Mouse (Mus musculus) liver, postnatal 0 days (tissue): Measurements from ENCODE around the gene Clk1. TPM values are rescaled to one million over a fixed set of nuclear protein-coding genes. Genes with fewer than 3 reads are reported as not detected.
A peak's percentile ranks its signal among the peaks of the same experiment; 100 is the strongest.

Source experiments
- ATAC-seq: fragments of 200-750 bp; cut with Nextera tagmentation; 2 replicates; pipeline ENCODE4 v1.8.0; 2017; ENCODE audit warnings: mild to moderate bottlenecking, moderate library complexity
- DNase-seq: peaks from one replicate; pipeline ENCODE4 v3.0.0-alpha.2; 2016
- H3K27ac ChIP-seq: fragments of 300-500 bp; sonication (generic); 2 replicates; pipeline ENCODE4 v1.5.1; 2014; ENCODE audit warnings: antibody characterized with exemption, moderate library complexity, mild to moderate bottlenecking, low read depth
- H3K27me3 ChIP-seq: fragments of 300-500 bp; sonication (generic); 2 replicates; pipeline ENCODE4 v1.6.1; 2014; ENCODE audit warnings: low read length, control low read depth, mixed read lengths; ENCODE audit not compliant: insufficient read depth
- H3K36me3 ChIP-seq: fragments of 300-500 bp; sonication (generic); replicated peaks from 2 replicates; pipeline ENCODE4 v1.6.1; 2014; ENCODE audit warnings: mild to moderate bottlenecking, control low read depth, low read length, moderate library complexity, mixed read lengths; ENCODE audit not compliant: insufficient read depth
- H3K4me1 ChIP-seq: fragments of 300-500 bp; sonication (generic); 2 replicates; pipeline ENCODE4 v1.6.1; 2014; ENCODE audit warnings: antibody characterized with exemption, mild to moderate bottlenecking, control low read depth; ENCODE audit not compliant: insufficient read depth
- H3K4me2 ChIP-seq: fragments of 300-500 bp; sonication (generic); 2 replicates; pipeline ENCODE4 v1.6.1; 2014; ENCODE audit warnings: low read depth, mild to moderate bottlenecking, low read length, moderate library complexity, mixed read lengths
- H3K4me3 ChIP-seq: fragments of 300-500 bp; sonication (generic); 2 replicates; pipeline ENCODE4 v1.5.1; 2014; ENCODE audit warnings: low read depth, low read length
- H3K9ac ChIP-seq: fragments of 300-500 bp; sonication (generic); replicated peaks from 2 replicates; pipeline ENCODE4 v1.6.1; 2014; ENCODE audit warnings: mild to moderate bottlenecking, moderate library complexity
- H3K9me3 ChIP-seq: fragments of 300-500 bp; sonication (generic); 2 replicates; pipeline ENCODE4 v1.6.1; 2016; ENCODE audit warnings: mild to moderate bottlenecking, control low read depth, low read length, mixed read lengths
- CTCF ChIP-seq: sonication (generic); IDR thresholded peaks from 2 replicates; pipeline ENCODE4 v1.5.1; 2016; ENCODE audit warnings: antibody characterized with exemption, low read depth
- EP300 ChIP-seq: IDR thresholded peaks from 2 replicates; pipeline ENCODE4 v1.6.1; 2016; ENCODE audit warnings: antibody characterized with exemption, low read depth, mild to moderate bottlenecking
- WGBS: fragments of 180-500 bp; shearing (Covaris S2); extraction: QIAGEN DNeasy Blood & Tissue Kit; methylation state at CpG from one replicate; pipeline ENCODE4 v1.1.7; 2014; ENCODE audit not compliant: insufficient replicate concordance; 5-methylcytosine and 5-hydroxymethylcytosine counted together
- polyA plus RNA-seq: library from polyadenylated mRNA; unstranded; fragments of >200 nt; fragmentation: Nextera tagmentation; extraction: Ambion mirVana; gene quantifications from 2 replicates; pipeline ENCODE4 v1.2.1, GENCODE M21; 2015

The Clk1 gene
- polyA plus RNA-seq, 1 experiment from 2014 or later = 76.6 TPM

- H3K4me1 ChIP-seq = no peaks in the 10 kb centered on the region
- 75% methylated on average over 6 of the region's 6 CpGs for WGBS
- H3K9me3 ChIP-seq = no peaks in the 10 kb centered on the region
- H3K4me2 ChIP-seq = no peak overlapping the region
- H3K4me3 ChIP-seq = no peak overlapping the region
- H3K9ac ChIP-seq = no peak overlapping the region
- H3K27me3 ChIP-seq = no peaks in the 10 kb centered on the region
- peaks cover 73% of the 10 kb centered on the region for H3K36me3 ChIP-seq
- ATAC-seq = peak; percentile 94
- TF ChIP-seq EP300 = no peak
- no peak for TF ChIP-seq CTCF
- peak; percentile 42 for DNase-seq
- H3K27ac ChIP-seq = no peak overlapping the region
These were observed 22.5 kb downstream of the Clk1 start for GRCm38 (mm10) chr1:58401396-58401795.

- H3K9me3 ChIP-seq = no peaks in the 10 kb centered on the region
- peaks cover 12% of the 10 kb centered on the region for H3K4me1 ChIP-seq
- TF ChIP-seq EP300 (no peak), CTCF (no peak)
- no peak overlapping the region for H3K4me3 ChIP-seq
- peaks cover 66% of the 10 kb centered on the region for H3K36me3 ChIP-seq
- ATAC-seq = no peak
- H3K9ac ChIP-seq = no peak overlapping the region
- no peak overlapping the region for H3K4me2 ChIP-seq
- no peaks in the 10 kb centered on the region for H3K27me3 ChIP-seq
- no peak for DNase-seq
- H3K27ac ChIP-seq = no peak overlapping the region
- WGBS = 91% methylated on average over 6 of the region's 6 CpGs
These were observed 26.1 kb downstream of the Clk1 start for GRCm38 (mm10) chr1:58397731-58398130.

GRCm38 (mm10) chr1:58396179-58396578 is 27.7 kb downstream of the Clk1 start:
- Histone ChIP-seq H3K27me3 (no peaks in the 10 kb centered on the region), H3K4me2 (no peak overlapping the region), H3K27ac (no peak overlapping the region), H3K9ac (no peak overlapping the region), H3K36me3 (peaks cover 60% of the 10 kb centered on the region), H3K4me3 (no peak overlapping the region), H3K4me1 (peaks cover 19% of the 10 kb centered on the region), H3K9me3 (no peaks in the 10 kb centered on the region)
- no peak for DNase-seq
- 93% methylated on average over 1 of the region's 1 CpGs for WGBS
- no peak for TF ChIP-seq EP300
- TF ChIP-seq CTCF = peak; percentile 37
- ATAC-seq = no peak

- H3K36me3 ChIP-seq = peaks cover 52% of the 10 kb centered on the region
- TF ChIP-seq EP300 = no peak
- TF ChIP-seq CTCF = no peak
- 89% methylated on average over 3 of the region's 3 CpGs for WGBS
- H3K9ac ChIP-seq = no peak overlapping the region
- no peaks in the 10 kb centered on the region for H3K9me3 ChIP-seq
- H3K27me3 ChIP-seq = no peaks in the 10 kb centered on the region
- no peak overlapping the region for H3K27ac ChIP-seq
- H3K4me3 ChIP-seq = no peak overlapping the region
- DNase-seq (no peak), ATAC-seq (no peak)
- no peak overlapping the region for H3K4me2 ChIP-seq
- peaks cover 20% of the 10 kb centered on the region for H3K4me1 ChIP-seq
These were observed 28.5 kb downstream of the Clk1 start for GRCm38 (mm10) chr1:58395341-58395740.

GRCm38 (mm10) chr1:58393284-58394195 is 30.3 kb downstream of the Clk1 start:
- DNase-seq = peak; percentile 65
- peak; percentile 58 for ATAC-seq
- H3K4me2 ChIP-seq = peak overlapping the region; percentile 91
- no peaks in the 10 kb centered on the region for H3K9me3 ChIP-seq
- TF ChIP-seq EP300 (no peak), CTCF (no peak)
- peak overlapping the region; percentile 96 for H3K9ac ChIP-seq
- H3K27ac ChIP-seq = peak overlapping the region; percentile 99
- no peaks in the 10 kb centered on the region for H3K27me3 ChIP-seq
- peaks cover 20% of the 10 kb centered on the region for H3K4me1 ChIP-seq
- peaks cover 35% of the 10 kb centered on the region for H3K36me3 ChIP-seq
- under 1% methylated on average over 57 of the region's 90 CpGs for WGBS
- peak overlapping the region; percentile 95 for H3K4me3 ChIP-seq

GRCm38 (mm10) chr1:58392652-58393283 is 31.1 kb downstream of the Clk1 start, which contains the start of gene Bzw1:
TSS of gene Bzw1 (plus strand) at chr1:58392898.
- DNase-seq (peak; percentile 95), ATAC-seq (peak; percentile 96)
- no peaks in the 10 kb centered on the region for H3K27me3 ChIP-seq
- peaks cover 27% of the 10 kb centered on the region for H3K36me3 ChIP-seq
- peaks cover 20% of the 10 kb centered on the region for H3K4me1 ChIP-seq
- H3K9ac ChIP-seq = peak within 1 kb of the TSS; percentile 96
- H3K4me3 ChIP-seq = peak within 1 kb of the TSS; percentile 95
- H3K4me2 ChIP-seq = peak within 1 kb of the TSS; percentile 91
- WGBS = under 1% methylated on average over 46 of the region's 61 CpGs
- no peaks in the 10 kb centered on the region for H3K9me3 ChIP-seq
- TF ChIP-seq EP300 (peak; percentile 87), CTCF (peak; percentile 33)
- peak within 1 kb of the TSS; percentile 99 for H3K27ac ChIP-seq
